Mouse (Mus musculus) limb, embryonic 13.5 days (tissue): ENCODE measurements at regions not wholly inside any gene's neighbourhood (a gene's known extent, or its start where the extent isn't known, plus 50 kb on each side); places are given as distances from the start of the nearest gene placed in this dataset.

ENCODE experiments used
- ATAC-seq: fragments of 200-750 bp; cut with Nextera tagmentation; 2 replicates; pipeline ENCODE4 v1.8.0; 2017; ENCODE audit warnings: low read depth, moderate number of reproducible peaks, moderate TSS enrichment; ENCODE audit not compliant: low FRiP score
- H3K27ac ChIP-seq: fragments of 300-500 bp; sonication (generic); 2 replicates; pipeline ENCODE4 v1.5.1; 2015; ENCODE audit warnings: inconsistent platforms, mild to moderate bottlenecking, moderate library complexity
- H3K27me3 ChIP-seq: fragments of 300-500 bp; sonication (generic); 2 replicates; pipeline ENCODE4 v1.6.1; 2015; ENCODE audit warnings: mild to moderate bottlenecking, inconsistent platforms
- H3K36me3 ChIP-seq: fragments of 300-500 bp; sonication (generic); 2 replicates; pipeline ENCODE4 v1.6.1; 2015; ENCODE audit warnings: inconsistent platforms, mild to moderate bottlenecking, moderate library complexity
- H3K4me1 ChIP-seq: fragments of 300-500 bp; sonication (generic); 2 replicates; pipeline ENCODE4 v1.6.1; 2015; ENCODE audit warnings: inconsistent platforms
- H3K4me2 ChIP-seq: fragments of 300-500 bp; sonication (generic); replicated peaks from 2 replicates; pipeline ENCODE4 v1.6.1; 2015; ENCODE audit warnings: inconsistent platforms, mild to moderate bottlenecking, moderate library complexity
- H3K4me3 ChIP-seq: fragments of 300-500 bp; sonication (generic); 2 replicates; pipeline ENCODE4 v1.5.1; 2015; ENCODE audit warnings: moderate library complexity, mild to moderate bottlenecking, inconsistent platforms
- H3K9ac ChIP-seq: fragments of 300-500 bp; sonication (generic); 2 replicates; pipeline ENCODE4 v1.6.1; 2015; ENCODE audit warnings: mild to moderate bottlenecking, inconsistent platforms
- H3K9me3 ChIP-seq: fragments of 300-500 bp; sonication (generic); 2 replicates; pipeline ENCODE4 v1.6.1; 2016; ENCODE audit warnings: inconsistent platforms
- WGBS: fragments of 180-500 bp; shearing (Covaris S2); methylation state at CpG from one replicate; pipeline ENCODE4 v1.1.7; 2015; 5-methylcytosine and 5-hydroxymethylcytosine counted together

- H3K4me1 ChIP-seq = no peaks in the 10 kb centered on the region
- 79% methylated on average over 2 of the region's 2 CpGs for WGBS
- H3K4me3 ChIP-seq = no peak overlapping the region
- no peaks in the 10 kb centered on the region for H3K36me3 ChIP-seq
- no peak for ATAC-seq
- H3K9ac ChIP-seq = no peak overlapping the region
- no peak overlapping the region for H3K4me2 ChIP-seq
- no peaks in the 10 kb centered on the region for H3K9me3 ChIP-seq
- H3K27ac ChIP-seq = no peak overlapping the region
- H3K27me3 ChIP-seq = no peaks in the 10 kb centered on the region
Measured at GRCm38 (mm10) chr3:136491683-136492082, 165.8 kb upstream of the Bank1 start.

- no peaks in the 10 kb centered on the region for H3K9me3 ChIP-seq
- ATAC-seq = no peak
Measured at GRCm38 (mm10) chr3:136471693-136472092, 145.8 kb upstream of the Bank1 start.

GRCm38 (mm10) chr3:136462747-136463146 is 136.9 kb upstream of the Bank1 start:
- no peak overlapping the region for H3K9ac ChIP-seq
- WGBS = 76% methylated on average over 3 of the region's 3 CpGs
- H3K4me3 ChIP-seq = no peak overlapping the region
- no peaks in the 10 kb centered on the region for H3K36me3 ChIP-seq
- H3K9me3 ChIP-seq = peaks cover 2% of the 10 kb centered on the region; the same call in 1 of the 2 replicates
- no peaks in the 10 kb centered on the region for H3K27me3 ChIP-seq
- no peaks in the 10 kb centered on the region for H3K4me1 ChIP-seq
- H3K27ac ChIP-seq = no peak overlapping the region
- H3K4me2 ChIP-seq = no peak overlapping the region
- no peak for ATAC-seq

More at GRCm38 (mm10) chr3:136471693-136472092, 145.8 kb upstream of the Bank1 start:
- Histone ChIP-seq H3K4me1 (no peaks in the 10 kb centered on the region), H3K36me3 (no peaks in the 10 kb centered on the region), H3K4me3 (no peak overlapping the region), H3K4me2 (no peak overlapping the region), H3K27ac (no peak overlapping the region), H3K9ac (no peak overlapping the region), H3K27me3 (no peaks in the 10 kb centered on the region)
- 86% methylated on average over 3 of the region's 3 CpGs for WGBS

- no peaks in the 10 kb centered on the region for H3K36me3 ChIP-seq
- H3K27ac ChIP-seq = no peak overlapping the region
- WGBS = 85% methylated on average over 10 of the region's 10 CpGs
- no peak overlapping the region for H3K4me3 ChIP-seq
- H3K4me2 ChIP-seq = no peak overlapping the region
- no peaks in the 10 kb centered on the region for H3K9me3 ChIP-seq
- no peak overlapping the region for H3K9ac ChIP-seq
- H3K4me1 ChIP-seq = no peaks in the 10 kb centered on the region
- no peak for ATAC-seq
- H3K27me3 ChIP-seq = no peaks in the 10 kb centered on the region
Measured at GRCm38 (mm10) chr3:136456471-136457117, 130.7 kb upstream of the Bank1 start.

- ATAC-seq = no peak
- Histone ChIP-seq H3K4me2 (no peak overlapping the region), H3K9ac (no peak overlapping the region), H3K9me3 (no peaks in the 10 kb centered on the region), H3K27ac (no peak overlapping the region), H3K27me3 (no peaks in the 10 kb centered on the region), H3K4me1 (no peaks in the 10 kb centered on the region), H3K36me3 (no peaks in the 10 kb centered on the region), H3K4me3 (no peak overlapping the region)
- WGBS = 71% methylated on average over 7 of the region's 7 CpGs
Measured at GRCm38 (mm10) chr3:136455651-136456470, 130.0 kb upstream of the Bank1 start.

DNA sequence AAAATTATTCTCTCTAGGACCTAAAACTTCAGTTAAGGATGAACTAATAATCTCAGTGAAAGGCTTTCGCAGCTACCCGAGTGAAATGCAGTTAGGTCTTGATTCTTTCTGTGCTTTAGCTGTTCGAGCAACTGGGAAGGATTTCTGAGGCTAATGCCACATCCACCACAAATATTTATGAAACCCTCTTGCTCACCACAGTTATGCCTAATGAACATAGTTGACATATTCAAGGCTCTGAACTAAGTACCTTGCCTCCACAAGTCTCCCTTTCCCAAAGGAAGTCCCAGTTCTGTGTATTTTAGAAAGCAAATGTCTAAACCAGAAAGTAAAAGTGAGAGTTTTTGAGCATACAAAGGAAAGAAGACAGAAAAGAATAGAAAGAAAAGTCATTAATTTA is 129.1 kb upstream of the Bank1 start:
- no peak overlapping the region for H3K27ac ChIP-seq
- WGBS = 75% methylated on average over 3 of the region's 3 CpGs

GRCm38 (mm10) chr3:136450986-136451774 is 125.3 kb upstream of the Bank1 start:
- H3K4me1 ChIP-seq = no peaks in the 10 kb centered on the region
- no peaks in the 10 kb centered on the region for H3K36me3 ChIP-seq
- no peak overlapping the region for H3K4me2 ChIP-seq
- H3K9me3 ChIP-seq = no peaks in the 10 kb centered on the region
- no peak overlapping the region for H3K4me3 ChIP-seq
- H3K27me3 ChIP-seq = no peaks in the 10 kb centered on the region
- no peak for ATAC-seq
- no peak overlapping the region for H3K9ac ChIP-seq
- 79% methylated on average over 9 of the region's 9 CpGs for WGBS
- H3K27ac ChIP-seq = no peak overlapping the region

More for the DNA sequence above, 129.1 kb upstream of the Bank1 start:
- H3K4me3 ChIP-seq = no peak overlapping the region
- no peaks in the 10 kb centered on the region for H3K9me3 ChIP-seq
- no peak overlapping the region for H3K9ac ChIP-seq
- ATAC-seq = no peak
- H3K4me1 ChIP-seq = no peaks in the 10 kb centered on the region
- H3K4me2 ChIP-seq = no peak overlapping the region
- H3K36me3 ChIP-seq = no peaks in the 10 kb centered on the region
- no peaks in the 10 kb centered on the region for H3K27me3 ChIP-seq

- Histone ChIP-seq H3K36me3 (no peaks in the 10 kb centered on the region), H3K4me1 (no peaks in the 10 kb centered on the region), H3K27ac (no peak overlapping the region), H3K27me3 (no peaks in the 10 kb centered on the region), H3K4me3 (no peak overlapping the region), H3K4me2 (no peak overlapping the region), H3K9me3 (no peaks in the 10 kb centered on the region), H3K9ac (no peak overlapping the region)
- no peak for ATAC-seq
- 91% methylated on average over 2 of the region's 2 CpGs for WGBS
Measured at GRCm38 (mm10) chr3:136450361-136450895, 124.6 kb upstream of the Bank1 start.

- no peak overlapping the region for H3K27ac ChIP-seq
- no peaks in the 10 kb centered on the region for H3K4me1 ChIP-seq
- no peak overlapping the region for H3K9ac ChIP-seq
- H3K9me3 ChIP-seq = no peaks in the 10 kb centered on the region
- H3K4me3 ChIP-seq = no peak overlapping the region
- ATAC-seq = no peak
- WGBS = 75% methylated on average over 4 of the region's 4 CpGs
- H3K4me2 ChIP-seq = no peak overlapping the region
- H3K36me3 ChIP-seq = no peaks in the 10 kb centered on the region
- H3K27me3 ChIP-seq = no peaks in the 10 kb centered on the region
Measured at GRCm38 (mm10) chr3:136449364-136449763, 123.5 kb upstream of the Bank1 start.

GRCm38 (mm10) chr3:136444598-136444997 is 118.7 kb upstream of the Bank1 start:
- peaks cover 7% of the 10 kb centered on the region; the same call in 1 of the 2 replicates for H3K27me3 ChIP-seq
- ATAC-seq = no peak

DNA sequence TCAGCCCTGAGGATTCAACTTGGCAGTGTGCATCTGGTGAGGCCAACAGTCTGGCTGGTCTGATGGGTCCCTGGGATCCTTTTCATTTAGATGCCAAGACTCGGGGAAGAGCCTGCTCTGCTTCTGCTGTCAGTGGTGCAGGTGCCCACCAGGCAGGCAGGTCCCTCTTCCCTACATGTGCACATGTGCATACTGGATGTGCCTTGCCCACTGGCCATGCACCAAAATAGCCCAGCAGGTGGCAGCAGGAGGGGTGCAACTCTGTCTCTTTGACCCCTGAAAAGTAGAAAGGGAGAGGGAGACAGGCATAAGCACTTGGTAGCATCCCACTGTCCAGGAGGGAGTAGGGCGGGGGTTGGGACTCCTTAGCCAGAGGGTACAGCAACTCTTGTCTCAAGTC is 116.2 kb upstream of the Bank1 start:
- no peak for ATAC-seq
- Histone ChIP-seq H3K27ac (no peak overlapping the region), H3K4me3 (no peak overlapping the region), H3K9me3 (no peaks in the 10 kb centered on the region), H3K36me3 (no peaks in the 10 kb centered on the region), H3K4me1 (no peaks in the 10 kb centered on the region), H3K4me2 (no peak overlapping the region), H3K27me3 (peaks cover 7% of the 10 kb centered on the region; the same call in 1 of the 2 replicates), H3K9ac (no peak overlapping the region)
- WGBS = 76% methylated on average over 2 of the region's 2 CpGs

More at GRCm38 (mm10) chr3:136444598-136444997, 118.7 kb upstream of the Bank1 start:
- no peak overlapping the region for H3K4me2 ChIP-seq
- H3K4me3 ChIP-seq = no peak overlapping the region
- no peak overlapping the region for H3K9ac ChIP-seq
- no peaks in the 10 kb centered on the region for H3K36me3 ChIP-seq
- no peaks in the 10 kb centered on the region for H3K9me3 ChIP-seq
- H3K4me1 ChIP-seq = no peaks in the 10 kb centered on the region
- 27% methylated on average over 2 of the region's 2 CpGs for WGBS
- no peak overlapping the region for H3K27ac ChIP-seq
